Mouse (Mus musculus) limb, embryonic 14.5 days (tissue): ENCODE measurements around the gene Coasy. TPM values are rescaled to one million over a fixed set of nuclear protein-coding genes. Genes with fewer than 3 reads are reported as not detected.

Experiments used
- ATAC-seq: fragments of 200-750 bp; cut with Nextera tagmentation; 2 replicates; pipeline ENCODE4 v1.8.0; 2017; ENCODE audit warnings: low read depth, moderate number of reproducible peaks, moderate TSS enrichment; ENCODE audit not compliant: low FRiP score
- DNase-seq: peaks from one replicate; pipeline ENCODE4 v3.0.0-alpha.2; 2015; ENCODE audit warnings: low spot score
- H3K27ac ChIP-seq: fragments of 300-500 bp; sonication (generic); replicated peaks from 2 replicates; pipeline ENCODE4 v1.5.1; 2014; ENCODE audit warnings: low read depth, mild to moderate bottlenecking, low read length, moderate library complexity, mixed read lengths
- H3K27me3 ChIP-seq: fragments of 300-500 bp; sonication (generic); 2 replicates; pipeline ENCODE4 v1.6.1; 2014; ENCODE audit warnings: low read length, mixed read lengths; ENCODE audit not compliant: control insufficient read depth, insufficient read depth
- H3K36me3 ChIP-seq: fragments of 300-500 bp; sonication (generic); 2 replicates; pipeline ENCODE4 v1.6.1; 2014; ENCODE audit warnings: mild to moderate bottlenecking, low read length, moderate library complexity, mixed read lengths; ENCODE audit not compliant: control insufficient read depth, insufficient read depth
- H3K4me1 ChIP-seq: fragments of 300-500 bp; sonication (generic); 2 replicates; pipeline ENCODE4 v1.6.1; 2014; ENCODE audit warnings: antibody characterized with exemption, low read length, mixed read lengths; ENCODE audit not compliant: control insufficient read depth, insufficient read depth
- H3K4me2 ChIP-seq: fragments of 300-500 bp; sonication (generic); replicated peaks from 2 replicates; pipeline ENCODE4 v1.6.1; 2014; ENCODE audit warnings: low read depth, mild to moderate bottlenecking, low read length, moderate library complexity; ENCODE audit not compliant: severe bottlenecking
- H3K4me3 ChIP-seq: fragments of 300-500 bp; sonication (generic); replicated peaks from 2 replicates; pipeline ENCODE4 v1.5.1; 2014; ENCODE audit warnings: low read length
- H3K9ac ChIP-seq: fragments of 300-500 bp; sonication (generic); 2 replicates; pipeline ENCODE4 v1.6.1; 2014; ENCODE audit warnings: mild to moderate bottlenecking, low read depth, low read length, moderate library complexity; ENCODE audit not compliant: severe bottlenecking
- H3K9me3 ChIP-seq: fragments of 300-500 bp; sonication (generic); 2 replicates; pipeline ENCODE4 v1.6.1; 2016; ENCODE audit warnings: low read length; ENCODE audit not compliant: control insufficient read depth
- POLR2A ChIP-seq: fragments of 200-500 bp; IDR thresholded peaks from 2 replicates; pipeline ENCODE4 v1.8.0; 2012; ENCODE audit warnings: inconsistent platforms, mild to moderate bottlenecking, moderate library complexity, borderline replicate concordance; ENCODE audit not compliant: insufficient read depth, insufficient read length; ENCODE audit errors: extremely low read depth
- WGBS: fragments of 180-500 bp; shearing (Covaris S2); extraction: QIAGEN DNeasy Blood & Tissue Kit; methylation state at CpG from one replicate; pipeline ENCODE4 v1.1.7; 2014; 5-methylcytosine and 5-hydroxymethylcytosine counted together
- polyA plus RNA-seq, 2 experiments: library from polyadenylated mRNA; depleted of rRNA in 1 of 2; stranded (reverse) in 1 of 2; unstranded in 1 of 2; fragments of >200 nt; fragmentation: Nextera tagmentation in 1 of 2; extraction: Ambion mirVana in 1 of 2; gene quantifications; 2 replicates each; pipeline versions ENCODE4 v1.2.1 to v1.2.3; 2012 to 2014

Gene Coasy
- polyA plus RNA-seq, 2 experiments = 43.3 to 49.1 TPM

- no peak for TF ChIP-seq POLR2A
- Histone ChIP-seq H3K4me1 (peaks cover 25% of the 10 kb centered on the region), H3K4me3 (peak overlapping the region; percentile 67), H3K9ac (peak overlapping the region; percentile 84), H3K4me2 (peak overlapping the region; percentile 92), H3K27me3 (peaks cover 32% of the 10 kb centered on the region), H3K36me3 (peaks cover 6% of the 10 kb centered on the region; the same call in 1 of the 2 replicates), H3K9me3 (no peaks in the 10 kb centered on the region), H3K27ac (peak overlapping the region; percentile 78)
- DNase-seq = no peak
- ATAC-seq = no peak
- WGBS = 31% methylated on average over 19 of the region's 19 CpGs
Observed at GRCm38 (mm10) chr11:101083083-101083697, 825 bp downstream of the Coasy start.

DNA sequence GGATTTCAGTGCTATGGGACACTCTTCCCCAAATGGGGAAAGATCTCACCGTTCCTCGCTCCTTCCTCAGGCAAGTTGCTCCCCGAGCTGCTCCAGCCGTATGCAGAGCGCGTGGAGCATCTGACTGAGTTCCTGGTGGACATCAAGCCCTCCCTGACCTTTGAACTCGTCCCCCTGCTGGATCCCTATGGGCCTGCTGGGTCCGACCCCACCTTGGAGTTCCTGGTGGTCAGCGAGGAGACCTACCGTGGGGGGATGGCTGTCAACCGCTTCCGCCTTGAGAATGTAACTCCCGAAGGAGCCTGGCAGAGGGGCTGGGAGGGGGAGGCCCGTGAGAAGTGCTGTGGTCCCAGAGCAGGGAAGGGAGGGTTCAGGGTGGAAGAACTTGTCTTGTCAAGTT lies 1.9 kb downstream of the Coasy start:
- H3K27me3 ChIP-seq = peaks cover 21% of the 10 kb centered on the region
- no peak for DNase-seq
- H3K4me2 ChIP-seq = no peak overlapping the region
- no peaks in the 10 kb centered on the region for H3K9me3 ChIP-seq
- WGBS = 78% methylated on average over 14 of the region's 14 CpGs
- no peak for ATAC-seq
- H3K36me3 ChIP-seq = peaks cover 17% of the 10 kb centered on the region
- no peak overlapping the region for H3K27ac ChIP-seq
- H3K4me1 ChIP-seq = peaks cover 25% of the 10 kb centered on the region
- no peak for TF ChIP-seq POLR2A
- H3K4me3 ChIP-seq = no peak overlapping the region
- H3K9ac ChIP-seq = no peak overlapping the region

DNA sequence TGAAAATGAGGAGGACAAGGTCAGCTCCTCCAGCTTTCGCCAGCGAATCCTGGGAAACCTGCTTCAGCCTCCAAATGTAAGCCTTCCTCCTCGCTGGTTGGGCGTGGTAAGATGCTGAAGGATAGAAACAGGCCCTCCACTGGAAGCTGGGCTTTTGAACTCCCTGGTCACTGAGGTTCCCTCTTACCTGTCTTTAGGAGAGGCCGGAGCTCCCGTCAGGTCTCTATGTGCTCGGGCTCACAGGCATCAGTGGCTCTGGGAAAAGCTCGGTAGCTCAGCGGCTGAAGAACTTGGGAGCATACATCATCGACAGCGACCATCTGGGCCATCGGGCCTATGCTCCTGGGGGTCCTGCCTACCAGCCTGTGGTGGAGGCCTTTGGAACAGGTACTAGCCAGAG lies 2.4 kb downstream of the Coasy start:
- Histone ChIP-seq H3K27me3 (peaks cover 15% of the 10 kb centered on the region), H3K36me3 (peaks cover 22% of the 10 kb centered on the region), H3K9me3 (no peaks in the 10 kb centered on the region), H3K4me3 (no peak overlapping the region), H3K4me1 (peaks cover 25% of the 10 kb centered on the region), H3K9ac (no peak overlapping the region), H3K27ac (no peak overlapping the region), H3K4me2 (no peak overlapping the region)
- 95% methylated on average over 12 of the region's 12 CpGs for WGBS
- TF ChIP-seq POLR2A = no peak
- DNase-seq (no peak), ATAC-seq (no peak)

DNA sequence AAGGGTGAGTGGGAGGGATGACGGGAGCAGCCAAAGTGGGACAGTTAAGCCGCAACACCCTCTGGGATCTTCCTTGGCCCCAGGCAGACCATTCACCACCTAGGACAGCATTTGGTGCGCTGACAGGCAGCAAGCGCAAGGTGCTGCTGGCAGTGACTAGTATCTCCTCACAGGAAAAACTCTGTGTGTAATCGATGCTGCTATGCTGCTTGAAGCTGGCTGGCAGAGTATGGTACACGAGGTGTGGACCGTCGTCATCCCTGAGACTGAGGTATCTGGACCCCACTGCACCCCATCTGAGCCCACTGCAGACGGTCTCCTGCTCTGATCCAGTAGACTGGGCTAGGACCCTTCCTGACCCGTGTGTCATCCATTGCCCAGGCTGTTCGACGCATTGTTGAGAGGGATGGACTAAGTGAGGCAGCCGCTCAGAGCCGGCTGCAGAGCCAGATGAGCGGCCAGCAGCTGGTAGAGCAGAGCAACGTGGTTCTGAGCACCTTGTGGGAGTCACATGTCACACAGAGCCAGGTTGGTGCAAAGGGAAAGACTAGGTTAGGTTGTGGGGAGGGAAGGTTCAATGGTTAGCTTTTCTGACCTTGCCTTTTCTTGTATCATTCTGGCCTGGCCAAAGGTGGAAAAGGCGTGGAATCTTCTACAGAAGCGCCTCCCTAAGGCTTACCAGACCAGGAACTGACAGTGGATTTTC lies 3.4 kb downstream of the Coasy start:
- ATAC-seq (no peak), DNase-seq (no peak)
- Histone ChIP-seq H3K27me3 (peaks cover 7% of the 10 kb centered on the region), H3K9ac (no peak overlapping the region), H3K4me1 (peaks cover 25% of the 10 kb centered on the region), H3K27ac (no peak overlapping the region), H3K36me3 (peaks cover 32% of the 10 kb centered on the region), H3K4me3 (no peak overlapping the region), H3K4me2 (no peak overlapping the region), H3K9me3 (no peaks in the 10 kb centered on the region)
- WGBS = 91% methylated on average over 18 of the region's 18 CpGs
- TF ChIP-seq POLR2A = no peak

DNA sequence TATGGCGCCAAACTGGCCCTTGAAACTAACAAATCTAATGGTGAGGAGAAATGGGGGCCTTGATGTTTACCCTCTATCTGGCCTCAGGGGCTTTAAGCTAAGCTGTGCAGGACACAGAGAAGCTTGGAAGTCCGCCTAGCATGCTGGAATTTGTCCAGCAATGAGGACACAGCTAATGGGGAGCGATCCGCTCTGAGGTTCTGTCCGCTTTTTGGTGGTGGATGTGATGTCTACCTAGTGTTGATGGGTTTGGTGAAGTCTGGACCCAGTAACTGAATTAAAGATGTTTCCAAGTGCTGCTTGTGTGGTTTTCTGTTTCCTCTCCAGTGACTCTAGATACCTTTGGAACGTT lies 3.9 kb downstream of the Coasy start:
- TF ChIP-seq POLR2A = no peak
- no peaks in the 10 kb centered on the region for H3K9me3 ChIP-seq
- H3K9ac ChIP-seq = no peak overlapping the region
- H3K4me2 ChIP-seq = peak overlapping the region; percentile 85
- peaks cover 1% of the 10 kb centered on the region; the same call in 1 of the 2 replicates for H3K27me3 ChIP-seq
- ATAC-seq (no peak), DNase-seq (no peak)
- peak overlapping the region; percentile 77 for H3K4me3 ChIP-seq
- H3K27ac ChIP-seq = peak overlapping the region; percentile 63; the same call in 1 of the 2 replicates
- 85% methylated on average over 6 of the region's 6 CpGs for WGBS
- H3K4me1 ChIP-seq = peaks cover 25% of the 10 kb centered on the region
- peaks cover 37% of the 10 kb centered on the region for H3K36me3 ChIP-seq
